9 mouse cellular contexts compared by ENCODE assay signal in genomic region chr1:181617332-181617731, GRCm38 (mm10). TPM values are rescaled to one million over a fixed set of nuclear protein-coding genes. Genes with fewer than 3 reads are reported as not detected.
DNase-seq lines count a peak whose midpoint lies in the region; ATAC-seq lines count a peak whose summit lies in the region.
"Had no signal": no experiment of that assay in that cellular context is flagged by ENCODE, and none has a peak within 500 bp of the region (broad histone marks: within the 10 kb centered on the region; RNA-seq: fewer than 3 reads in every experiment).

No protein-coding gene starts in this region.

- DNase-seq in CD4-positive, CD25-positive, alpha-beta regulatory T cell, adult 2 months (ENCODE audit: low read depth, low spot score), result peak; percentile 65
- peak; percentile 18 to 23 for DNase-seq in layer of hippocampus, postnatal 10 days (ENCODE audit: low spot score in 2 of 2)
- no peak for DNase-seq in layer of hippocampus, adult 9-11 months
- peak; percentile 60 for DNase-seq in adrenal gland, postnatal 14 days
- peak; percentile 5 for DNase-seq in lung, postnatal 14 days
- no peak for DNase-seq in forebrain, embryonic 10.5 days (ENCODE audit: extremely low spot score, low spot score)

- H3K4me2 ChIP-seq in midbrain, embryonic 15.5 days, result no peak overlapping the region
- H3K4me2 ChIP-seq: heart, embryonic 13.5 days had no signal

- no peaks in the 10 kb centered on the region for H3K36me3 ChIP-seq in midbrain, embryonic 15.5 days (replicated peaks)
- no peaks in the 10 kb centered on the region for H3K36me3 ChIP-seq in forebrain, embryonic 10.5 days (replicated peaks)
- H3K36me3 ChIP-seq: heart, embryonic 13.5 days had no signal

- no peak overlapping the region for H3K27ac ChIP-seq in midbrain, embryonic 15.5 days
- H3K27ac ChIP-seq in forebrain, embryonic 10.5 days, result no peak overlapping the region
- H3K27ac ChIP-seq: heart, embryonic 13.5 days had no signal

- no peaks in the 10 kb centered on the region for H3K9me3 ChIP-seq in midbrain, embryonic 15.5 days
- H3K9me3 ChIP-seq in forebrain, embryonic 10.5 days, result no peaks in the 10 kb centered on the region
- H3K9me3 ChIP-seq: heart, embryonic 13.5 days had no signal

- no peaks in the 10 kb centered on the region for H3K4me1 ChIP-seq in midbrain, embryonic 15.5 days
- no peaks in the 10 kb centered on the region for H3K4me1 ChIP-seq in forebrain, embryonic 10.5 days
- H3K4me1 ChIP-seq: heart, embryonic 13.5 days had no signal

- ATAC-seq in CD4-positive, CD25-positive, alpha-beta regulatory T cell, adult 4 months, result no peak
- ATAC-seq in midbrain, embryonic 15.5 days (replicated peaks), result no peak

- H3K9ac ChIP-seq in midbrain, embryonic 15.5 days, result no peak overlapping the region
- H3K9ac ChIP-seq: heart, embryonic 13.5 days had no signal

- no peak overlapping the region for H3K4me3 ChIP-seq in midbrain, embryonic 15.5 days
- H3K4me3 ChIP-seq in forebrain, embryonic 10.5 days, result no peak overlapping the region
- H3K4me3 ChIP-seq: heart, embryonic 13.5 days had no signal

- no peaks in the 10 kb centered on the region for H3K27me3 ChIP-seq in midbrain, embryonic 15.5 days (replicated peaks)
- no peaks in the 10 kb centered on the region for H3K27me3 ChIP-seq in forebrain, embryonic 10.5 days (ENCODE audit: poor library complexity, severe bottlenecking)

- WGBS in midbrain, embryonic 15.5 days, result 46% methylated on average over 5 of the region's 5 CpGs
- 50% methylated on average over 5 of the region's 5 CpGs for WGBS in forebrain, embryonic 10.5 days

RNA-seq across cellular contexts. Expression of gene Dnah14, which starts 41.0 kb away (rescaled TPM):
- polyA plus RNA-seq in CD4-positive, CD25-positive, alpha-beta regulatory T cell, adult 4 months (2017; shearing (Covaris generic)), result 1 to 10 TPM; 3.3 to 3.4 TPM
- 1 to 10 TPM in 1 of 2 experiments, under 1 TPM in 1; 0.98 to 2.4 TPM for total RNA-seq in layer of hippocampus, postnatal 10 days (2021)
- 0.30 and 0.75 TPM in 2 replicates for total RNA-seq in adrenal gland, postnatal 14 days (2021)
- polyA plus RNA-seq in midbrain, embryonic 15.5 days (2015; fragmentation: Nextera tagmentation; extraction: Ambion mirVana), result 0.49 and 0.81 TPM in 2 replicates
- 2.0 and 2.3 TPM in 2 replicates for polyA plus RNA-seq in forebrain, embryonic 10.5 days (2016; fragmentation: Nextera tagmentation; extraction: Ambion mirVana)

Comparison
In these comparisons a context has a peak if more than half of its experiments do, and no peak if none do; other contexts are left out.
1. DNase-seq: peak in CD4-positive, CD25-positive, alpha-beta regulatory T cell, adult 2 months (single experiment), layer of hippocampus, postnatal 10 days (2 of 2), adrenal gland, postnatal 14 days (single experiment) and lung, postnatal 14 days (single experiment); none in layer of hippocampus, adult 9-11 months (single experiment) and forebrain, embryonic 10.5 days (single experiment).